Mouse (Mus musculus): ENCODE measurements around the gene Dnah6.

DNA sequence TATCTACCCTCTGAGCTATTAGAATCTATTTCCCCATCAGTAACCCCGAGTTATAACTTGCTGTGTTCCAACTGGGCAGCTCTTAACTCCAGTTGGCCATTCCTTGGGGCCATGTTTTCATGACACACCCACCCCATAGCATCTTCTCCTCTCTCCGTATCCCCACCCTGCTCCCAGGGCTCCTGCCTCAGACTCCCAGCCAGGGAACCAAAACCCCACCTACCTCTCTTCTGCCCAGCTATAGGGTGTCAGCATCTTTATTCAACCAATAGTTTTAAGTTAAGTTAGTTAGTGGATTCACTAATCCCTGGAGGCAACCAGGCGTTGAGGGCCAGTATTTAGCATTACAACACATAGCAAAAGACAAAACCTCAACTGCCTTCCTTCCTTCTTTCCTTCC, 7.4 kb upstream of the Dnah6 start:
- no peak for TF ChIP-seq CTCF (IDR thresholded peaks at IDR 0.05)
- TF ChIP-seq EP300 (IDR thresholded peaks at IDR 0.05) = no peak

All from lung, postnatal 0 days (tissue).